Mouse (Mus musculus): ENCODE measurements around the gene Ngp. TPM values are rescaled to one million over a fixed set of nuclear protein-coding genes. Genes with fewer than 3 reads are reported as not detected.

The Ngp gene
- not detected for polyA plus RNA-seq (2012; fragmentation: generic; extraction: Trizol)

GRCm38 (mm10) chr9:110419511-110420112 is at the start of gene Ngp:
Ngp (plus strand) TSS chr9:110419747.

GRCm38 (mm10) chr9:110408099-110408773 is 11.3 kb upstream of the Ngp start, which contains the start of gene Ptpn23:
Ptpn23 (minus strand) TSS chr9:110408213.

Other genes with a start within 250 kb of the Ngp start
- gene Cspg5, start 176.0 kb upstream of the Ngp start, polyA plus RNA-seq (2012; fragmentation: generic; extraction: Trizol) = under 1 TPM; 0.09 to 0.52 TPM
- gene Elp6, start 114.6 kb upstream of the Ngp start, polyA plus RNA-seq (2012; fragmentation: generic; extraction: Trizol) = 10 to 100 TPM; 20.5 to 27.4 TPM
- 10 to 100 TPM; 43.6 to 53.4 TPM for gene Scap, start 86.5 kb upstream of the Ngp start, polyA plus RNA-seq (2012; fragmentation: generic; extraction: Trizol)
- 10 to 100 TPM; 42.8 to 46.8 TPM for gene Ptpn23, start 11.5 kb upstream of the Ngp start, polyA plus RNA-seq (2012; fragmentation: generic; extraction: Trizol)
- 1 to 10 TPM; 2.3 to 8.2 TPM for gene Klhl18, start 56.9 kb downstream of the Ngp start, polyA plus RNA-seq (2012; fragmentation: generic; extraction: Trizol)
- gene Kif9, start 57.2 kb downstream of the Ngp start, polyA plus RNA-seq (2012; fragmentation: generic; extraction: Trizol) = 1 to 10 TPM in 1 of 2 experiments, under 1 TPM in 1; 0.04 to 1.1 TPM
- 10 to 100 TPM in 1 of 2 experiments, 1 to 10 TPM in 1; 1.1 to 17.1 TPM for gene Setd2, start 112.8 kb downstream of the Ngp start, polyA plus RNA-seq (2012; fragmentation: generic; extraction: Trizol)
- 10 to 100 TPM; 47.3 to 86.6 TPM for gene Nradd, start 204.7 kb downstream of the Ngp start, polyA plus RNA-seq (2012; fragmentation: generic; extraction: Trizol)
- gene Nbeal2, start 234.4 kb downstream of the Ngp start, polyA plus RNA-seq (2012; fragmentation: generic; extraction: Trizol) = 1 to 10 TPM; 1.2 to 2.2 TPM
- 10 to 100 TPM; 79.2 to 87.1 TPM for gene Ccdc12, start 236.8 kb downstream of the Ngp start, polyA plus RNA-seq (2012; fragmentation: generic; extraction: Trizol)

All from C3H10T1/2 (cell line).